Mouse (Mus musculus) CH12.LX (cell line): ENCODE measurements at regions not wholly inside any gene's neighbourhood (a gene's known extent, or its start where the extent isn't known, plus 50 kb on each side); places are given as distances from the start of the nearest gene placed in this dataset.

Experiments used
- DNase-seq: peaks from one replicate; pipeline ENCODE4 v3.0.0-alpha.2; 2013; ENCODE audit errors: extremely low read depth
- H3K27ac ChIP-seq: 2 replicates; pipeline ENCODE4 v1.5.1; 2012; ENCODE audit warnings: low read depth, mild to moderate bottlenecking, control low read depth, moderate library complexity; ENCODE audit not compliant: insufficient read depth
- H3K27me3 ChIP-seq: replicated peaks from 2 replicates; pipeline ENCODE3; 2012; ENCODE audit warnings: inconsistent platforms
- H3K36me3 ChIP-seq, 2 experiments: replicated peaks in 1 of 2; 2 replicates each; pipeline versions ENCODE3 to v1.6.1; 2012; ENCODE audit warnings: inconsistent platforms in 1 of 2, low read length in 1 of 2, mild to moderate bottlenecking in 1 of 2, mixed read lengths in 1 of 2, moderate library complexity in 1 of 2; ENCODE audit not compliant: control insufficient read depth in 1 of 2, insufficient read depth in 1 of 2
- H3K4me1 ChIP-seq, 2 experiments: 2 replicates each; pipeline ENCODE4 v1.6.1; 2012; ENCODE audit warnings: inconsistent platforms in 1 of 2, moderate library complexity in 1 of 2; ENCODE audit not compliant: insufficient read depth in 2 of 2, control insufficient read depth in 1 of 2
- H3K4me2 ChIP-seq: 2 replicates; pipeline ENCODE4 v1.6.1; 2012; ENCODE audit warnings: low read depth, mild to moderate bottlenecking, control low read depth; ENCODE audit not compliant: poor library complexity, insufficient read depth, severe bottlenecking
- H3K4me3 ChIP-seq, 3 experiments: fragments of 150-350 bp in 1 of 3; sonication (generic) in 1 of 3; replicated peaks in 1 of 3; 2 replicates each; pipeline versions ENCODE3 to v1.5.1; 2011 to 2012; ENCODE audit warnings: low read depth in 2 of 3, low read length in 2 of 3, mild to moderate bottlenecking in 2 of 3, moderate library complexity in 2 of 3, control low read depth in 1 of 3, improper control_type of control experiment in 1 of 3, inconsistent platforms in 1 of 3, mixed read lengths in 1 of 3; ENCODE audit not compliant: poor library complexity in 1 of 3
- H3K79me2 ChIP-seq: replicated peaks from 2 replicates; pipeline ENCODE4 v1.6.1; 2012; ENCODE audit warnings: mild to moderate bottlenecking, moderate library complexity; ENCODE audit not compliant: control insufficient read depth, poor library complexity, insufficient read depth, severe bottlenecking; ENCODE audit errors: extremely low read depth
- H3K9ac ChIP-seq: 2 replicates; pipeline ENCODE4 v1.6.1; 2012; ENCODE audit warnings: low read depth, mild to moderate bottlenecking, control low read depth, moderate library complexity; ENCODE audit not compliant: insufficient read depth
- H3K9me3 ChIP-seq: replicated peaks from 2 replicates; pipeline ENCODE3; 2012; ENCODE audit warnings: low read length, inconsistent platforms, mixed read lengths
- CHD1 ChIP-seq: IDR thresholded peaks from 2 replicates; pipeline ENCODE4 v1.6.1; 2012; ENCODE audit warnings: low read depth, low read length, improper control_type of control experiment, inconsistent platforms
- CTCF ChIP-seq, 2 experiments: IDR thresholded peaks in 1 of 2; conservative IDR thresholded peaks in 1 of 2; 2 replicates each; pipeline ENCODE4 v1.5.1; 2011 to 2012; ENCODE audit warnings: low read depth in 2 of 2, low read length in 2 of 2, improper control_type of control experiment in 1 of 2, inconsistent platforms in 1 of 2, mild to moderate bottlenecking in 1 of 2, moderate library complexity in 1 of 2
- JUN ChIP-seq: IDR thresholded peaks from 2 replicates; pipeline ENCODE4 v1.6.1; 2011; ENCODE audit warnings: low read depth, mild to moderate bottlenecking, low read length, improper control_type of control experiment, moderate library complexity; ENCODE audit not compliant: insufficient read depth
- MAFK ChIP-seq: IDR thresholded peaks from 2 replicates; pipeline ENCODE4 v1.6.1; 2011; ENCODE audit warnings: low read length, improper control_type of control experiment; ENCODE audit not compliant: insufficient replicate concordance
- MAX ChIP-seq: IDR thresholded peaks from 2 replicates; pipeline ENCODE4 v1.6.1; 2011; ENCODE audit warnings: low read length, improper control_type of control experiment
- MAZ ChIP-seq: IDR thresholded peaks from 2 replicates; pipeline ENCODE4 v1.6.1; 2012; ENCODE audit warnings: low read depth, mild to moderate bottlenecking, inconsistent platforms, low read length, improper control_type of control experiment, moderate library complexity
- MEF2A ChIP-seq: IDR thresholded peaks from 2 replicates; pipeline ENCODE4 v1.6.1; 2014; ENCODE audit warnings: low read depth, mild to moderate bottlenecking, inconsistent platforms, low read length, improper control_type of control experiment, borderline replicate concordance
- MYC ChIP-seq: IDR thresholded peaks from 2 replicates; pipeline ENCODE4 v1.6.1; 2011; ENCODE audit warnings: low read depth, mild to moderate bottlenecking, improper control_type of control experiment, low read length
- PAX5 ChIP-seq: IDR thresholded peaks from 2 replicates; pipeline ENCODE4 v1.6.1; 2012; ENCODE audit warnings: low read length, inconsistent platforms, mixed read lengths
- POLR2AphosphoS2 ChIP-seq: IDR thresholded peaks from 2 replicates; pipeline ENCODE4 v1.6.1; 2011; ENCODE audit warnings: low read depth, low read length, improper control_type of control experiment
- SIN3A ChIP-seq: IDR thresholded peaks from 2 replicates; pipeline ENCODE4 v1.6.1; 2012; ENCODE audit warnings: low read length, improper control_type of control experiment, inconsistent platforms
- SMC3 ChIP-seq: IDR thresholded peaks from 2 replicates; pipeline ENCODE4 v1.6.1; 2011; ENCODE audit warnings: low read depth, low read length, improper control_type of control experiment
- TBP ChIP-seq: conservative IDR thresholded peaks from 2 replicates; pipeline ENCODE4 v1.6.1; 2011; ENCODE audit warnings: low read depth, low read length, improper control_type of control experiment
- UBTF ChIP-seq: IDR thresholded peaks from 2 replicates; pipeline ENCODE4 v1.6.1; 2012; ENCODE audit warnings: low read depth, mild to moderate bottlenecking, inconsistent platforms, low read length, improper control_type of control experiment, moderate library complexity
- USF2 ChIP-seq: conservative IDR thresholded peaks from 2 replicates; pipeline ENCODE4 v1.6.1; 2011; ENCODE audit warnings: low read depth, low read length, improper control_type of control experiment
- ZC3H11A ChIP-seq: IDR thresholded peaks from 2 replicates; pipeline ENCODE4 v1.6.1; 2012; ENCODE audit warnings: low read depth, mild to moderate bottlenecking, inconsistent platforms, low read length, improper control_type of control experiment
- ZNF384 ChIP-seq: IDR thresholded peaks from 2 replicates; pipeline ENCODE4 v1.6.1; 2012; ENCODE audit warnings: low read depth, low read length, improper control_type of control experiment, inconsistent platforms
- dilution Hi-C: fragments of 300-500 bp; cut with MboI; formaldehyde crosslinking; loops from 2 replicates; pipeline ENCODE4 v1.14.3; 2020; ENCODE audit warnings: low sequenced_read_pairs; ENCODE audit not compliant: extremely low pct_unique_long_range_greater_than_20kb, extremely low pct_ligation_motif_present
- in situ Hi-C: fragments of 300-500 bp; cut with MboI; formaldehyde crosslinking; loops from 3 replicates; pipeline ENCODE4 v1.14.3; 2019; ENCODE audit warnings: low sequenced_read_pairs, low pct_ligation_motif_present, low pct_unique_long_range_greater_than_20kb, mixed read lengths

DNA sequence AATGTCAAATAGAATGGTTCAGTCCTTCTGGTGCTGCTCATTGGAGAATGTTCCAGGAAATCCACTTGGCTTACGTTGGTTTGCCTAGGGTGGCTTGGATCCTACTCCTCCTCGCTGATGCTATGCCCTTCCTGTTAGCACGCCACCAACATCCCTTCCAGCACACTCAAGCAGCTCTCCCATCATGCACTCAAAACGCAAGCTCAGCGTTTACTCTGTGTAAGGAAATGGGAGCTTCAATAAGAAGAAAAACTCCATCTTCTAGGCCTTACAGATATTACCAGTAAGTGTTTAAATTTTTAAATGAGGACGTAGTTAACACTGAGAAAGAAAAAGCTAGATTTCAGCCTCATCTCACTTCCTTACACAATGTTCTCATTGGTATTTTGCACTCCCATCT is 523.7 kb downstream of the Gpam start:
- Histone ChIP-seq H3K36me3 (no peaks in the 10 kb centered on the region), H3K4me2 (no peak overlapping the region), H3K9ac (no peak overlapping the region), H3K27me3 (no peaks in the 10 kb centered on the region), H3K9me3 (no peaks in the 10 kb centered on the region), H3K79me2 (no peaks in the 10 kb centered on the region), H3K4me3 (no peak overlapping the region), H3K4me1 (no peaks in the 10 kb centered on the region), H3K27ac (no peak overlapping the region)
- in situ Hi-C loops (no loop called here), dilution Hi-C loops (no loop called here)
- no peak for DNase-seq
- peak; percentile 78 for TF ChIP-seq MAFK
- no peak for TF ChIP-seq ZC3H11A

DNA sequence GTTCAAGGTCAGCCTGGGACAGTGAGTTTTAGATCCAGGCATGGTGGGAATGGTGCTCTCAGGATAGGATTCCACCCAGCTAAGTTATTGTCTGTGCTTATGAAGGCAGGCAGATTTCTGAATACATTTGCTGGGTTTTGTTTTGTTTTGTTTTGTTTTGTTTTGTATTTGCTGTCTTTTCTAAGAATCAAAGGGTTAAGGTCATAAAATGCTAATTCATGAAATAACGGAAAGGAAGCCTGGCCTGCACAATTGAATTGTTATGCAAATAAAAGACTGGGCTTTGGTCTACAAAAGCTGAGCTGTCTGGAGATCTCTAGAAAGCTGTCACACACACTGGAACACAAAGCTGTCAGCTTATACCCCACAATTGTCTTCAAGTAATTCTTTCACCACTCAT is 521.7 kb downstream of the Gpam start:
- in situ Hi-C loops: no loop called here
- Histone ChIP-seq H3K27me3 (no peaks in the 10 kb centered on the region), H3K9ac (no peak overlapping the region), H3K4me3 (no peak overlapping the region), H3K4me2 (no peak overlapping the region), H3K4me1 (peaks cover 0 to 5% of the 10 kb centered on the region in 2 experiments; a peak in 1 of 4 replicates)
- DNase-seq: no peak
- TF ChIP-seq TBP (no peak), MAX (no peak), ZNF384 (no peak), PAX5 (no peak), UBTF (no peak), MYC (no peak), MAZ (no peak), CTCF (conservative IDR thresholded peaks at IDR 0.05 in 1 of 2, IDR thresholded peaks at IDR 0.05 in 1 of 2; ENCODE audit: low read depth in 2 of 2, low read length in 2 of 2) (no peak), SIN3A (no peak), CHD1 (no peak)
- TF ChIP-seq, all 38 proteins: peak for 0
- Histone ChIP-seq H3K79me2 (no peaks in the 10 kb centered on the region), H3K36me3 (no peaks in the 10 kb centered on the region), H3K27ac (no peak overlapping the region), H3K9me3 (no peaks in the 10 kb centered on the region)
- dilution Hi-C loops: no loop called here

DNA sequence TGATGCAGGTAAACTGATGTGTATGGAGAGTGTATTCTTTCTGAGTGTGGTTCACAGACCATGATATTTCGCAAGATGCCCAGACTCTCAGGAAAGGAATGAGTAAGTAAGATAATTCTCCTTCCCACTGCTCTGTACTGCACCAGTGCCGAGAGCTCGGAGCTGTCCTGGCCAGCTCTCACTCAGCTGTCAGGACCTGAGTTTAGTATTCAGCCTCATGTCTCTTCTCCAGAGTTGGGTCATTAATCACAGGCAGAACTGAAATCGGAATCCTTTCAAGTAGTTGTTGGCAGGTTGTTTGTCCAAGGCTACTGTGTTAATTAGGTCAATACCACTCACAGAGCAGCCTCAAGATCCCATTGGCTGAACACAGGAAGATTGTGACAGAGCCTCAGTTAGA is 510.1 kb downstream of the Gpam start:
- H3K27ac ChIP-seq: no peak overlapping the region
- H3K4me3 ChIP-seq: no peak overlapping the region
- H3K27me3 ChIP-seq: no peaks in the 10 kb centered on the region
- no peak for TF ChIP-seq MEF2A
- TF ChIP-seq JUN: no peak
- no peak for TF ChIP-seq SMC3
- TF ChIP-seq ZNF384: no peak
- TF ChIP-seq MAFK: no peak
- no peak for TF ChIP-seq USF2
- no peak for TF ChIP-seq POLR2AphosphoS2
- dilution Hi-C loops: no loop called here
- H3K4me2 ChIP-seq: no peak overlapping the region
- no peaks in the 10 kb centered on the region for H3K79me2 ChIP-seq
- no peak overlapping the region for H3K9ac ChIP-seq
- peaks cover 4% of the 10 kb centered on the region for H3K9me3 ChIP-seq
- H3K4me1 ChIP-seq: no peaks in the 10 kb centered on the region
- H3K36me3 ChIP-seq: no peaks in the 10 kb centered on the region
- DNase-seq: no peak
- in situ Hi-C loops: no loop called here
